Mouse (Mus musculus) spleen, postnatal 10 days (tissue): ENCODE data around the gene Mapkapk2.
"Not testable (repeated sequence)": the region's sequence is repeated elsewhere in the genome, so short reads cannot be mapped to it uniquely, and the experiment has no call there.

Experiments used
- DNase-seq, 2 experiments: peaks; one replicate each; pipeline ENCODE4 v3.0.0; 2021 to 2022; ENCODE audit warnings: low spot score in 2 of 2

Gene Mapkapk2

GRCm38 (mm10) chr1:131097700-131098094 lies at the start of gene Mapkapk2:
TSS of gene Mapkapk2 (minus strand) at chr1:131097826.
- peak; percentile 82 to 94 for DNase-seq

GRCm38 (mm10) chr1:131146181-131146614 lies 48.6 kb upstream of the Mapkapk2 start:
- DNase-seq = no peak

- DNase-seq = not testable (repeated sequence)
Measured at GRCm38 (mm10) chr1:131145222-131145621, 47.6 kb upstream of the Mapkapk2 start.

GRCm38 (mm10) chr1:131142472-131142871 lies 44.8 kb upstream of the Mapkapk2 start:
- DNase-seq = no peak

- DNase-seq = no peak
Measured at GRCm38 (mm10) chr1:131141449-131141848, 43.8 kb upstream of the Mapkapk2 start.

GRCm38 (mm10) chr1:131139102-131140095 lies 41.8 kb upstream of the Mapkapk2 start:
- DNase-seq = no peak

- DNase-seq = peak; percentile 89 to 95
Measured at GRCm38 (mm10) chr1:131138191-131139016, 40.8 kb upstream of the Mapkapk2 start, which contains the start of gene Dyrk3. TSS of gene Dyrk3 (minus strand) at chr1:131138340.

GRCm38 (mm10) chr1:131137717-131138118 lies 40.1 kb upstream of the Mapkapk2 start:
- DNase-seq = peak in 1 of 2 experiments; percentile 60

- DNase-seq = no peak
Measured at GRCm38 (mm10) chr1:131137111-131137510, 39.5 kb upstream of the Mapkapk2 start.

- DNase-seq = peak in 1 of 2 experiments; percentile 34
Measured at GRCm38 (mm10) chr1:131135960-131136629, 38.5 kb upstream of the Mapkapk2 start.

GRCm38 (mm10) chr1:131134942-131135522 lies 37.4 kb upstream of the Mapkapk2 start:
- DNase-seq = peak in 1 of 2 experiments; percentile 65

GRCm38 (mm10) chr1:131134231-131134630 lies 36.6 kb upstream of the Mapkapk2 start:
- no peak for DNase-seq

- peak; percentile 74 to 77 for DNase-seq
Measured at GRCm38 (mm10) chr1:131125987-131126744, 28.5 kb upstream of the Mapkapk2 start.

- no peak for DNase-seq
Measured at GRCm38 (mm10) chr1:131123522-131124265, 26.1 kb upstream of the Mapkapk2 start.

GRCm38 (mm10) chr1:131121987-131122386 lies 24.4 kb upstream of the Mapkapk2 start:
- DNase-seq = peak in 1 of 2 experiments; percentile 71

GRCm38 (mm10) chr1:131119026-131119425 lies 21.4 kb upstream of the Mapkapk2 start:
- DNase-seq = peak in 1 of 2 experiments; percentile 80

- DNase-seq = no peak
Measured at GRCm38 (mm10) chr1:131118530-131118929, 20.9 kb upstream of the Mapkapk2 start.

- DNase-seq = no peak
Measured at GRCm38 (mm10) chr1:131116430-131117011, 18.9 kb upstream of the Mapkapk2 start.

GRCm38 (mm10) chr1:131115932-131116331 lies 18.3 kb upstream of the Mapkapk2 start:
- DNase-seq = peak in 1 of 2 experiments; percentile 81
